Mouse (Mus musculus): ENCODE measurements around the gene Gm4565. TPM values are rescaled to one million over a fixed set of nuclear protein-coding genes. Genes with fewer than 3 reads are reported as not detected.
"Not testable (repeated sequence)": the region's sequence is repeated elsewhere in the genome, so short reads cannot be mapped to it uniquely, and the experiment has no call there.

The Gm4565 gene
- not detected in 2 replicates for polyA plus RNA-seq (2015; fragmentation: Nextera tagmentation; extraction: Ambion mirVana)

DNA sequence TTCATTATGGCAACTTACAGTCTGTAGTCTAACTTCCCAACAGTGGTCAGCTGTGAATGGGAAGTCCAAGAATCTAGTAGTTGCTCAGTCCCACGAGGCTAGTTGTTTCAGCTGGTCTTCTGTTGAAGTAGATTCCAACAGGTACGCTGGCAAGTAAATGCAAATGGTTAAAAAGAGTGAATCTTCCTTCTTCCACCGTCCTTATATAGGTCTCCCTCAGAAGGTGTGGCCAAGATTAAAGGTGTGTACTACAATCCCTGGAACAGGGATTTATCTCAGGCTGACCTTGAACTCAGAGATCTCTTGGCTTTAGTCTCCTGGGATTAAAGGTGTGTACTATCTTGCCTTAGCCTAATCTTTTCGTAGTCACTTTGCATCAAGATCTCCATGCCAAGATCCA is at the start of gene Gm4565:
Gm4565 (minus strand) TSS at position 101 of the 400 bp plus-strand sequence.
- WGBS = 77% methylated on average over 2 of the region's 4 CpGs
- not testable (repeated sequence) for H3K27me3 ChIP-seq; H3K4me1 ChIP-seq; H3K4me3 ChIP-seq; H3K9ac ChIP-seq; H3K36me3 ChIP-seq (ENCODE audit: poor library complexity, severe bottlenecking); H3K27ac ChIP-seq; ATAC-seq; H3K9me3 ChIP-seq (replicated peaks); H3K4me2 ChIP-seq

GRCm38 (mm10) chr7:22565243-22565642 is 22.7 kb downstream of the Gm4565 start, which contains the start of gene Gm4201:
Gene Gm4201, minus strand, starts transcription at chr7:22565343.
- H3K4me3 ChIP-seq; H3K36me3 ChIP-seq (ENCODE audit: poor library complexity, severe bottlenecking); H3K27me3 ChIP-seq; H3K4me1 ChIP-seq; ATAC-seq; H3K27ac ChIP-seq; H3K9me3 ChIP-seq (replicated peaks); H3K4me2 ChIP-seq; H3K9ac ChIP-seq: not testable (repeated sequence)
- no CpG with 5 or more reads among the region's 3 CpGs for WGBS

GRCm38 (mm10) chr7:22534787-22535186 is 53.1 kb downstream of the Gm4565 start, which contains the start of gene Gm8677:
Gene Gm8677, minus strand, starts transcription at chr7:22534887.
- no CpG with 5 or more reads among the region's 1 CpGs for WGBS

More at GRCm38 (mm10) chr7:22534787-22535186, 53.1 kb downstream of the Gm4565 start, which contains the start of gene Gm8677:
- ATAC-seq; H3K27me3 ChIP-seq; H3K4me1 ChIP-seq; H3K36me3 ChIP-seq (ENCODE audit: poor library complexity, severe bottlenecking); H3K4me3 ChIP-seq; H3K4me2 ChIP-seq; H3K27ac ChIP-seq; H3K9me3 ChIP-seq (replicated peaks); H3K9ac ChIP-seq: not testable (repeated sequence)

Other genes starting within 250 kb of the Gm4565 start
- gene Gm8660, start 217.1 kb downstream of the Gm4565 start, polyA plus RNA-seq (2015; fragmentation: Nextera tagmentation; extraction: Ambion mirVana) = not detected in 2 replicates
- gene Vmn1r148, start 174.5 kb downstream of the Gm4565 start, polyA plus RNA-seq (2015; fragmentation: Nextera tagmentation; extraction: Ambion mirVana) = not detected in 2 replicates
- not detected in 2 replicates for gene Vmn1r149, start 149.9 kb downstream of the Gm4565 start, polyA plus RNA-seq (2015; fragmentation: Nextera tagmentation; extraction: Ambion mirVana)
- gene Gm10665, start 124.1 kb downstream of the Gm4565 start, polyA plus RNA-seq (2015; fragmentation: Nextera tagmentation; extraction: Ambion mirVana) = not detected in 2 replicates
- gene Vmn1r151, start 88.4 kb downstream of the Gm4565 start, polyA plus RNA-seq (2015; fragmentation: Nextera tagmentation; extraction: Ambion mirVana) = not detected in 2 replicates
- not detected in 2 replicates for gene Vmn1r152, start 65.2 kb downstream of the Gm4565 start, polyA plus RNA-seq (2015; fragmentation: Nextera tagmentation; extraction: Ambion mirVana)
- gene Gm8677, start 53.2 kb downstream of the Gm4565 start, polyA plus RNA-seq (2015; fragmentation: Nextera tagmentation; extraction: Ambion mirVana) = not detected in 2 replicates
- gene Gm4201, start 22.8 kb downstream of the Gm4565 start, polyA plus RNA-seq (2015; fragmentation: Nextera tagmentation; extraction: Ambion mirVana) = not detected in 2 replicates
- gene Vmn1r155, start 69.9 kb upstream of the Gm4565 start, polyA plus RNA-seq (2015; fragmentation: Nextera tagmentation; extraction: Ambion mirVana) = not detected in 2 replicates
- gene Gm8693, start 104.2 kb upstream of the Gm4565 start, polyA plus RNA-seq (2015; fragmentation: Nextera tagmentation; extraction: Ambion mirVana) = not detected in 2 replicates
- gene Gm4567, start 131.6 kb upstream of the Gm4565 start, polyA plus RNA-seq (2015; fragmentation: Nextera tagmentation; extraction: Ambion mirVana) = not detected in 2 replicates
- not detected in 2 replicates for gene Vmn1r157, start 173.6 kb upstream of the Gm4565 start, polyA plus RNA-seq (2015; fragmentation: Nextera tagmentation; extraction: Ambion mirVana)
- not detected in 2 replicates for gene Vmn1r158, start 202.7 kb upstream of the Gm4565 start, polyA plus RNA-seq (2015; fragmentation: Nextera tagmentation; extraction: Ambion mirVana)